Mouse (Mus musculus) MN1 (cell line): ENCODE measurements around the gene Gm11084.
"Not testable (repeated sequence)": the region's sequence is repeated elsewhere in the genome, so short reads cannot be mapped to it uniquely, and the experiment has no call there.

Experiments used
- DNase-seq: peaks from one replicate; pipeline ENCODE4 v3.0.0-alpha.2; 2016; ENCODE audit warnings: low spot score

Gene Gm11084

DNA sequence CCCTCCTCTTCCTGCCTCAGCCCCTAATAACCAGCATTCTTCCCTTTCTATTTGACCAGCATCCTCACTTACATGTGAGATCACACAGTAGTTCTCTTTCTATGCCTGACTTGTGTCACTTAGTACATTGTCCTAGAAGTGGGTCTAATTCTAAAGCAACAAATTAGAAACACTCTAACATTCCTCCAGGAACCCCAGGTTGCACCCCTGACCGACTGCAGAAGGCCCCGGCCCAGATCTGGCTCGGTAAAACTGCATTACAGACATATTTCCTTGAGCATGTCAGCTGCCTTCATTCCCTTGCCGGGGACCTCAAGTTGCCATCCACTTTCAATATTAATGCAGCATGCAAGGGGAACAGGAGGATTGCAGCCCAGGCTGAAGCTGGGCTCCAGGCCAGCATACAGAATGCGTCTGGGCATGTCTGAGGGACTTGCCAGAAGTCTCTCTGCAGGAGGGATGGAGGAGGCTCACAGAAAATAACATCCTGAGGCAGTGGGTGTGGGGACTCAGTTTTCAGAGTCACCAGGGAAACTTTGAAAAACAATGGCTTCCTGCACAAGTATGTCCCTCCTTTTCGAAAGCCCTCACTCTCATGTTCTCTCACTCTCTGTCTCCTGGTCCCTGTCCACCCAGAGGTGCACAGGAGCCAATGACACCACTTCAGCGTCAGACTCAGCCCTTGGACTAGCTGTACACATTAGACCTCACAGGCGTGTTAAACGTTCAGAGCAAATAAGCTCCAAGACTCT is 9.0 kb upstream of the Gm11084 start:
- peak; percentile 71 for DNase-seq

DNA sequence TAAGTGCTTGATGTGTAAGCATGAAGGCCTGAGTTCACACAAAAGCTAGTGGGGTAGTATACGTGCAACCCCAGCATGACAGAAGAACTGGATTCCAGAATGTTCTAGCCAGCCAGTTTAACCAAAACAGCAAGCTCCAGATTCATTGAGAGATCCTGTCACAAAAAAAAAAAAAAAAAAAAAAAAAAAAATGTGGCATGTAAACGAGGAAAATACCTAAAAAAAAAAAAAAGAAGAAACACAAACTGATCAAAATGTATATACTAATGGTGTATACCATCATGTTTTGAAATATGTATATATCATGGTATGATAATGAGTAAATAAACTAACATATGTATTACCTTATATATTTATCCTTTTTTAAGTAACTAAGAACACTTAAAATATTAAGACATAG is 7.6 kb upstream of the Gm11084 start:
- DNase-seq = no peak

DNA sequence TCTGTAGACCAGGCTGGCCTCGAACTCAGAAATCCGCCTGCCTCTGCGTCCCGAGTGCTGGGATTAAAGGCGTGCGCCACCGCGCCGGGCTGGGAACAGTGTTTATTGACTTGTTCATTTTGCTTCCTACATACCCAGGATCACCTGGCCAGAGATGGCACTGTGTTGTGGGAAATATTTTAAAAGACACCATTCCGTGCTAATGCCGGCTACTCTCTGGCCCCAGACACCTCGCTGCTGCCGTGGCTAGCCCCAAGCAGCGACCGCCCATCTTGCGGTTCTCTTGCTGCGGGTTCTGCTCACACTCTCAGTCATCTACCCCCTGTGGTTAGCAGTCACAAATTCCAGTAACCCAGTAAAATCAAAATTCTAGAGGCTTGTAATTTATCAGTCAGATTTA is 6.0 kb upstream of the Gm11084 start:
- no peak for DNase-seq

DNA sequence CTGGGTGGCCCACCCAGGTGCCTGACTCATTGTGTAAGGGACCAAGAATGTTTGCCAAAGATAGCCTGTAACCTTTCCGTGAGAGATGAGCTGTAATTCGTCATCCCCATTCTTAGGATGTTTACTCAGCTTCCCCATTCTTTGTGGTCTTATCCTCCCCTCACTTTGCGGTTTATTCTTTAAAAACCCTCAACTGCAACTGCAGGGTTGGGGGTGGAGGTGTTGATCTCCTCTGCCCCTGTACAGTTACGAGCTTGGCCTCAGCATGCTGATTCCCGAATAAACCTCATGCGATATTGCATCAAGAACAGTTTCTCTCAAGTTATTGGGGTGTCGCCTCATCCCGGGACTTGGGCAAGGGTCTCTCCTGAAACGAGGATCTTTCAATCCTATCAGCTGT is 2.4 kb upstream of the Gm11084 start:
- not testable (repeated sequence) for DNase-seq

DNA sequence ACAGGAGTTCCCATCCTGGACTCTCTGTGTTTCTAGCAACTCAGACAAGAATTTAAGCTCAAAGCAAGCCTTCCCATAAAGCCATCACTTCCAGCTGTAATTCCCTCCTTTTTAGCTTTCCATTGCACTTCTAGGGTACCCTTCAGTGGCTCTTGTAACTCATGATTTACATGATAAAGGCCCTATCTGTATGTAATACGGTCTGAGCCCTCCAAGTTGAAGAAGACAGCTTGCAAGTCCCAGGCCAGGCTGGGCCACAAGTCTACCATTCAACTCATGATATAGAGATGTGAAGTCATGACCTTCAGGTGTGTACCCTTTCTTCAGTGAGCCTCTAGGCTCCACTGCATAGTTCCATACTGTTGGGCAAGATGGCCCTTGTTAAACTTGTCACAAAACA is 1.0 kb downstream of the Gm11084 start:
- DNase-seq = no peak

DNA sequence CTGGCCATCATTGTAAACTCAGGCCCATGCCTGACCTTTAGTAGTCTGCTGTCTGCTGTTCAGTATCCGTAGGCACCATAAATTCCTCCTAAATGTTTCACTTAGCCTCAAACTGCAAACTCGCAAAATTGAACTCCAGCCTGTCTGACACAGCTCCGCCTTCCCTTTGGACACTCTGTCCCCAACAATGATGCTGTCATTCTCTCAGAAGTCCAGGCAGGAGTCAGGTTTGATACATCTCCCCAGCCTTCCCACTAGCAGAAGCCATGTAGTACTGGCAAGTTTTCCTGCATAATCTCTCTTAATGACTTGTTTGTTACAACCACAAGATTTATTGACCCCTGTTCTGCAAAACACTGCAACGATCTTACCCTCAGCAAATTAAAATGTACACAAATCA is 1.7 kb downstream of the Gm11084 start:
- DNase-seq = no peak

DNA sequence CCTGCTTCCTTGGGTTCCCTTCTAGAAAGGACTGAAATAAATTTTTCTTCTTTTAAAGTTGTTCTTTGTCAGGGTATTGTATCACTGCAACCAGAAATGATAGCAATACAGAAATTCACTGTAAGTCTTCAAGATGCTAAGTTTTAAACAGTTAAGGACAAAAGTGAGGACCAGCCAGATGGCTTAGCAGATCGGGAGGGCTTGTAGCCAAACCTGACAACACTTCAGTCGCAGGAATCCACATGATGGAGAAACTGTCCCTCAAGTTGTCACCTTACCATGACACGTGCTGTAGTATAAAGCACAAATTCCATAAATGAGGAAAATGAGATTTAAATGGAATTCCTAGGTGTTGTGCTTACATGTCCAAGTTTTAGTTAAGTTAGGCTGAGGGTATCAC is 3.3 kb downstream of the Gm11084 start:
- no peak for DNase-seq

DNA sequence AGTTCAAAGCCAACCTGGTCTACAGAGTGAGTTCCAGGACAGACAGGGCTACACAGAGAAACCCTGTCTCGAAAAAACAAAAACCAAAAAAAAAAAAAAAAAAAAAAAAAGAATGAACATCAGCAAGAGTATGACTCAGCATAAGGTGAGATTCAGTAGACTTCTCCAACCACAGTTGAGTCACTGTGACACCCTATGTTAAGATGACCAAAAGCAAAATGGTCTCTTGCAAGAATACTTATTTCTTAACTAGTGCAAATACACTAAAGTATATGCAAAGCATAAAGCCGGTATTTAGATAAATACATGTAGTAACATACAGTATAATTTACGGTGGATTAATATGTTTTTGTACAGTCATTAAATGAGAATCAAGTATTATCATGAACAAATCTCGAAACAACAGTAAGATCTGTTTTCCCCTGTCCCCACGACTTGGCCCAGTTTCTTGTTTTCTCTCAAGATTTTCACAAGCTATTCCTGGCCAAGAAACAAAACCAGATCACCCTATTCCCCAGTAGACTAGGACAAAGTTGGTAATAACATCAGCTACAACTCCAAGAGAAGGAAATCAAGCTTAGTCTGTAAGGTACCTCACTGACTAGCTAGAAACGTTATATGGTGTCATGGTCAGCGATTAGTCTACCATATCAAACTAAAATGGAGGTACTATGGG is 4.3 kb downstream of the Gm11084 start:
- no peak for DNase-seq

DNA sequence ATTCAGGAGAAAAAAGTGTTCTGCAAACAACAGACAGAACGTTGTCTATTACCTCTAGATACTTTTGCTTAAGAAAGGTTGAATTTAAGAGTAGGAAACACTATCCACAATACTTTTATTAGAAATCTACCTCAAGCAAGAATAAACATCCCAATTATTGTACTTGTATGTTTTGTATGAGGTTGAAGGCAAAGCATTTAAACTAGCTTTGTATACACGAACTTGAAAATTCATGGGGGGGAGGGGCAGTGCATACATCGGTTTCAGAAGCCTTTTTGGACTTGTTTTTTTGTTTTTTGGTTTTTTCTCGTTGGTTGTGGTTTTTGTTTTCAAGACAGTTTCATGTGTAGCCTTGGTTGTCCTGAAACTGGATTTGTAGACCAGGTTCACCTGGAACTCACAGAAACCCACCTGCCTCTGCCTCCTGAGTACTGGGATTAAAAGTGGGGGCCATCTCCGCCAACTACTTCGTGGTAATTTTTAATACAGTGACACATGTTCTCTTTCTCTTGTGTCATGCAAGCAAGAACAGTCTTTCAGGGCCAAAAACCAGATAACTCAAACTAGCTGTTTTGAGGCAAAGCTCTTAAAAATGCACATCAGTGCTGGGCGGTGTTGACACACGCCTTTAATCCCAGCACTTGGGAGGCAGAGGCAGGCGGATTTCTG is 4.9 kb downstream of the Gm11084 start:
- DNase-seq = no peak

DNA sequence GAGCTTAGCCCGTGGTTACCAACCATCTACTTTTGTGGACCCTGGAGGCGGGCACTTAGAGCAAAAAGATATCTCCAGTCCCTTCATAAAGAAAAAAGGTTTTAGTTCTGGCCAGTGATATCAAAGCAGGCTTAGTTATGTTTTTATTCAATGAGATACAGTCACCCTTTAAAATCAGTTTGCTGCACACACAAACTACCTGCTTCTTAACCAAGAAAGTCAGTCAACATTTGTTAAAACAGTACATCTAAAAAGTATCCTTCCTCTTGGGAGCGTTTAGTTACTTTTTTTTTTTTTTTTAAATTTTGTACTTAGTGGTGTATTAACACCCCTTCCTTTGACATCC is 5.5 kb downstream of the Gm11084 start:
- DNase-seq = no peak

DNA sequence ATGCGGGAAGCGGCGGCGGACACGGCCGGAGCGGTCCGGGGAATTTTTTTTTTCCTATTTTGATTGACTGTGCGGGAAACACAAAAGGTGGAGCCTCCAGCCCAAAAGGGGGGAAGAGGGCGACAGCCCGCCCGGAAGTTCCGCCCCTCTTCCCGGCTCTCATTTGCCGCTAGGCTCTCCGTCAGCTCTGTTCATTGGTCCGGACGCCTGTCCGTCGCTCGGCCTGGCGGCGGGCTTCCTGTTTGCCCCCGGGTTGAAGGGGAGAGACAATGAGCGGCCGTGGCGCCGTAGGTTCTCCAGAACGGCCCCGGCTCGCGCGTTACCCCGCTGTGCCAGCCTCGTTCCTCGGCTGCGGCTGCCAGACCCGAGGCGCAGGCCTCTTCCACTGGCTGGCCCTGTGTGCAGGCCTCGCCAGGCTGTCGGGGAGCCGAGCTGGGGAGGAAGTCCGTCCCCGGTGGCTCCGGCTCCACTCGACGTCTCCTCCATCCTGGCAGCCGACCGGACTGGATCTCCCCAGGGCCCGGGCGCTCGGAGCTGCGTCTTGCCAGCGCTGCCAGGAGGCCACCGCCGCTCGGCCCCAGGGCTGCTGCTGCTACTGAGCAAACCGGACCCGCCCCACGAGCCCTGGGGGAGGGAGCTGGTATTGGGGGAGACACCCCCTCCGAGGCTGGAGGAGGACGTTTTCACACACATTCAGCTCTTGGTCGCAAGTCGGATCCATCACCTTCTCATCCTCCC is 6.0 kb downstream of the Gm11084 start, which contains the start of gene Sp3:
Gene Sp3 (minus strand): TSS at position 110 of the 738 bp plus-strand sequence.
- peak; percentile 99 for DNase-seq

DNA sequence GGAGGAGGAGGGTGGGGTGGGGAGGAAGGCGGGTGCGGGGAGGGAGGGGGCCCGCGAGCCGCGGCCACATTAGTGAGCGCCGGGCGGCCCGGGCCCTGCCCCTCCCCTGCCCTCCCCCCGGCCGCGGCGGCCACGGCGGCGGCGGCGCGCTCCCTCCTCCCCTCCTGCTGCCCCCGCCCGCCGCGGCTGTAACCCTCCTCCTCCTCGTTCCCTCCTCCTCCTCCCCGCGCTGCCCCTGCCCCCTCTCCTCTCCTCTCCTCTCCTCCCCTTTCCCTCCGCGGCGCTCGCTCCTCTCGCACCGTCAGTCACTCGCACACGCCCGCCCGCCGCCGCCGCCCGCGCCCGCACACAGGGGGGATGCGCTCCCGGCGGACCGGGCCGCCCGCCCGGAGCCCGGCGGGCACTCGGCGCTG is 6.9 kb downstream of the Gm11084 start:
- DNase-seq = peak; percentile 77

DNA sequence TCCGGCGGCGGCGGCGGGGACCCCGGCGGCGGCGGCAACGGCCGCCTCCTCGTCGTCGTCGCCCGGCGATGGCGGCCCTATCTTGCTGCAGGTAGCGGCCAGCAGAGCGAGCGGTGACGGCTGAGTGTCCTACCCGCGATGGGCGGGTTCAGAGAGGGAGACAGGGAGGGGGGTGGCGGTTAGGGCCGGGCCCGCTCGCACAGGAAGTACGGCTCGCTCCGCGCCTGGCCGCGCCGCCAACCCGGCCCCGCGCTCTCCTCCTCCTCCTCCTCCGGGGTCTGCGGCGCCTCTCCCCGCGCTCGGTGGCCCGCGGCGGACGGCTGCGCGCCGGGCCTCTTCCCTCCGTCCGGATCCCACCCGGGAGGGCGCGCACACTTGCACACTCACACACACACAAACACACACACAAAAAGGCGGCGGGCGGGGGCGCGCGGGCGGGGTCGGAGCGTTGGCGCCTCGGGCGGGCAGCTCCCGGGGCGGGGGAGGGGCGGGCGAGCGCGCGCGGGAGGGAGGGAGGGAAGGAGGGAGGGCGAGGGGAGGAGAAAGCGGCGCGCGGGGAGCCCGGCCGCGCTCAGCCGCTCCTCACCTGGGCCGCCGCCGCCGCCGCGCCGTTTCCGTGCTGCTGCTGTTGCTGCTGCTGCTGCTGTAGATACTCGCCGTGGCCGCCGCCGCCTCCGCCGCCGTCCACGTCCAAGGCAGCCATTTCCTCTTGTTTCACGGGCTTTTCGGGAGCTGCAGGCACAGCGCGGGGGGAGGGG is 7.4 kb downstream of the Gm11084 start:
- DNase-seq = peak; percentile 90

DNA sequence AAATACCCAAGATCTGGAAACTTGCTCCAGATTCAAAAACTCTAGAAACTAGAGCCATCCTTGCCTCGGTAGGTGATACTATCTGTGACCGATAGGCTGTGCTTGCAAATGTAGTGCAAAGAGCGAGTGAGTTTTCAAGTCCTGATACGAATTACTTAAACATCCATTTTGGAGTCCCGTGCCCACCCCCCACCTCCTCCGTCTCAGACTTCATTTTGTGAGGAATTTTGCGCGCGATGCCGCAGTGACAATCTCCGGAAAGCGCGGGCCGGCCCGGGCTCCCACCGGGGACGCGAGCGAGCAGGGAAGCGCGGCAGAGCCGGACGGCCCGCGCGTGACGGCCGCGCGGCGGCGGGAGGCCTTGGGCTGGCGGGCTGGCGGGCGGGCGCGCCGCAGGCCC is 8.0 kb downstream of the Gm11084 start:
- DNase-seq = peak; percentile 76

DNA sequence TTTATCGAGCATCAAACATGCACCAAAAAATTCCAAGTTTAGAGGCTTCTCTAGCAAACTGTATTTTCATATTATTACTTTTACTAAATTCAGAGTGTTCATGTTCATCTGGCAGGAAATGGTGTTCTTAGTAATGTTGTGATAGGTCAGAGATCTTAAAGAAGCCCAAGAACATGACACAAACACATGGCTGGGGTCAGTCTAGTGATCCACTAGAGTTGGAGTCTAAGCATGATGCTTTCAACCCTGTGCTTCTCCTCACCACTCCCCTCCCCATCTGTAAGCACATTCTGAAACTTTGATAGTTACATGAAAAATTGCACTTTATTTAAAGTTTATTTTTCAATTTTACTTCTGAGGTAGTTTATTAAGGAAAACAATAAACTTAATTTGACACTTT is 9.2 kb downstream of the Gm11084 start:
- no peak for DNase-seq

DNA sequence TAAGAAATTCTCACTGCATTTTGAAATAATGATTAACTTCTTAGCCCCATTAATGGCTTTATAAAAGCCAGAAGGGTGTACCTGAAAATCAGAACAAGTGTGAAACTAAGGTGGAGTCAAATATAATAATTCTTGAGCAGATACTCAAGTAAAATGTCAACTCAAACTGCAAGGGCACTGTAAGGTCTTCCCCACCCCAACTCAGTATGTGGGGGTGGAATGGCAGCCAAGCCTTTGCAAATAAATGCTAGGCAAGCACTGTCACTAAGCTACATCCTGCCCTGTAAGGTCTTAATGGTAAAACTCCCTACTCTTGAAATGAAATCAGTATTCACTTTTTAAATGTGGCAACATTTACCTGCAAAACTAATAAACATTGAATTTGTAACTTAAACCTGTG is 10.5 kb downstream of the Gm11084 start:
- DNase-seq = no peak

DNA sequence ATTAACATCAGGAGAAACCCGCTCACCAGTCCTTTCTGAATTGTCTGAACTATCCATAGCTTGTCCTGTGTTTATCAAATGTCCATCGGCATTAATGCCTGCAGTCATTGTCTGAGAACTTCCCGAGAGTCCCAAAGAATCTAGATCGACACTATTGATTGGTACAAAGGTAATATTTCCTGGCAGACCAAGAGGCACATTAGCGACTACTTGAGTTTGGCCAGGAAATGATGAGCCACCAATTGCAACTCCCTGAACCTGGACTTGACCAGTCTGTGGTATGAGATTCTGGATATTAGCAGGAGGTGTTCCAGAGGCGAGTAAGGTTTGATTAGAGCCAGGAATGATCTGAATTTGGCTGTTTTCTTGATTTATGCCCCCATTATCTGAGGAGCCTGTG is 15.7 kb downstream of the Gm11084 start:
- DNase-seq = no peak

DNA sequence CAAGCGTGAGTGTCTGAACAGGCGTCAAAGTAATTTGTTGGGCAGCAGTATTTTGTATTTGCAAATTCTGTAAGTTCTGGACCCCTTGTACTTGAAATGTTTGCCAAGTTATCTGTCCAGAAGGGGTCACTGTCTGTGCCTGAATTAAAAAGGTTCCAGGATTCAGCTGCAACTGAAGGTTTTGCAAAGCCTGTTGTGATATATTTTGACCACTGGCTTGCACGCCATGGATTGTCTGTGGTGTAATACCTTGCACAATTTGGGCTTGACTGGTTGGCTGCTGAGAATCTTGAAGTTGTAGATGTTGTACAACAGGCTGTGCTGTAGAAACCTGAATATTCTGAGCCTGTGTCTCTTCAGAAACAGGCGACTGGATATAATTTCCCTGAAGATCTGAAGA is 16.2 kb downstream of the Gm11084 start:
- no peak for DNase-seq

DNA sequence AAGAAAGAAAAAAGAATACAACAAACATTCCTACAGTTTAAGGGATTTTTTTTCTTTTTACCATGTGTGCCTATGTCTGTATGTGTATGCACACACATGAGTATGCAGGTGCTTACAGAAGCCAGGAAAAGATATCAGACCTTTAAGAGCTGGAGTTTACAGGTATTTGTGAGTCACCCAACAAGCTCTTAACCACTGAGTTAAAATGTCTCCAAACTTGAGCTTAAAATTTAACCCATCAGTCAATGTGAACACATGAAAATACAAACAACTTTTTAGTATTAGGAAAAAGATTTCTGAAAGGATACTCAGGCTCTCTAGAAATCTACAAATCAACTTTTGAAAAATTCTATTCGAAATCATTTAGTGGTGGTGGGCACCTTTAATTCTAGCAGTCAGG is 18.0 kb downstream of the Gm11084 start:
- no peak for DNase-seq

DNA sequence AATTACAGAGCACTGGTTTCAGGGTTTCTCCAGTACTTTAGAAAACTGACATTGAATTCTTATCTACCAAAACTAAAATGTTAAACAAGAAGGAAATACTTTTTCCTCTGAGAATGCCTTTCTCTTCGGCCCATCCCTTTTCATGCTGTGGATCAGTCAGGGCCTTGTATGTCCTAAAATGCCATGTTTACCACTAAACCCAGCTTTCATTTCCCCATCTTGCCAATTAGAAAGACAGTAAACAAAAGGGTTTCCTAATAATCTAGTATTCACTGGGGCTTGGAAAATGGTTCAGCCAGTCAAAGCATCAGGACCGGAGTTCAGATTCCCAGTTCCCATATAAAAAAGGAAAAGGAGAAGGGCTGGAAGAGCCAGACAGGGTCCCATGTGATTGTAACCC is 21.1 kb downstream of the Gm11084 start:
- DNase-seq = no peak

DNA sequence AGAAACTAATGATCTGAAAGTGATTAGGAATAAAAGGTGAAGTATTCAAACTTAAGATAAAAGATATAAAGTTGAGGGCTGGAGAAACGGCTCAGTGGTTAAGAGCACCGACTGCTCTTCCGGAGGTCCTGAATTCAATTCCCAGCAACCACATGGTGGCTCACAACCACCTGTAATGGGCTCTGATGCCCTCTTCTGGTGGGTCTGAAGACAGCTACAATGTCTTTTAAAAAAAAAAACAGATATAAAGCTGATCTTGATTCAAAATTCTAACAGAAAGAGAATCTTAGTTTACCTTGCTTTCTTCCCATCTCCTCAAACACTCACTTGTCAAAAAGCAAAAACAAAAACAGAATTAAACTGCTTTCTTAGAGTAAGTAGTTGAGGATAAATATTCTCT is 30.1 kb downstream of the Gm11084 start:
- DNase-seq = no peak

DNA sequence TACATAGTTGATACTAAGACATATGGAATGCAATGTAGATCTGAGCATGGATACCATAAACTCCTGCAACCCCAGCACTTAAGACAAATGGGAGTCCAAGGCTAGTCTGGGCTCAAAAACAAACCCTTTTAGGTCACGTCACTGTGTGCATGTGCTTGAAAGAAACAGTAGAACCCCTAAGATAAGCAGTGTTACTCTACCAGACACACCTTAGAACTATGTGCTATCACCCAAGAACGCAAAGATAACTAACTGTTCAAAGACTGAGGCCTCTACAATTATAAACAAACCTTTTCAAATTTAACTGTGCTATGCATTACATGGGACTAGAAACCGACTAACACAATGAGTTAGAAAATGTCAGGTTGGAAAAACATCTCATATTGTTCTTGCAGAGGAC is 33.5 kb downstream of the Gm11084 start:
- DNase-seq = no peak
